Mouse (Mus musculus) lung, postnatal 0 days (tissue): ENCODE results near the gene Ubald1. TPM values are rescaled to one million over a fixed set of nuclear protein-coding genes. Genes with fewer than 3 reads are reported as not detected.

Experiments used
- ATAC-seq: fragments of 200-750 bp; cut with Nextera tagmentation; 2 replicates; pipeline ENCODE4 v1.8.0; 2017; ENCODE audit warnings: moderate library complexity
- DNase-seq: peaks from one replicate; pipeline ENCODE4 v3.0.0-alpha.2; 2016; ENCODE audit warnings: low spot score
- H3K27ac ChIP-seq: fragments of 300-500 bp; sonication (generic); 2 replicates; pipeline ENCODE4 v1.5.1; 2014; ENCODE audit warnings: antibody characterized with exemption, mild to moderate bottlenecking, low read length, mixed read lengths
- H3K27me3 ChIP-seq: fragments of 300-500 bp; sonication (generic); replicated peaks from 2 replicates; pipeline ENCODE4 v1.6.1; 2014; ENCODE audit warnings: low read length, mixed read lengths; ENCODE audit not compliant: insufficient read depth
- H3K36me3 ChIP-seq: fragments of 300-500 bp; sonication (generic); 2 replicates; pipeline ENCODE4 v1.6.1; 2014; ENCODE audit warnings: low read length, mixed read lengths; ENCODE audit not compliant: insufficient read depth
- H3K4me1 ChIP-seq: fragments of 300-500 bp; sonication (generic); 2 replicates; pipeline ENCODE4 v1.6.1; 2014; ENCODE audit warnings: antibody characterized with exemption, low read depth, low read length, mixed read lengths; ENCODE audit not compliant: insufficient read depth
- H3K4me2 ChIP-seq: fragments of 300-500 bp; sonication (generic); replicated peaks from 2 replicates; pipeline ENCODE4 v1.6.1; 2014; ENCODE audit warnings: low read depth, mild to moderate bottlenecking, low read length, moderate library complexity, mixed read lengths
- H3K4me3 ChIP-seq: fragments of 300-500 bp; sonication (generic); 2 replicates; pipeline ENCODE4 v1.5.1; 2014; ENCODE audit warnings: low read depth, low read length
- H3K9ac ChIP-seq: fragments of 300-500 bp; sonication (generic); replicated peaks from 2 replicates; pipeline ENCODE4 v1.6.1; 2014; ENCODE audit warnings: low read depth, mild to moderate bottlenecking
- H3K9me3 ChIP-seq: fragments of 300-500 bp; sonication (generic); 2 replicates; pipeline ENCODE4 v1.6.1; 2016; ENCODE audit warnings: low read length, mixed read lengths
- CTCF ChIP-seq: IDR thresholded peaks from 2 replicates; pipeline ENCODE4 v1.5.1; 2016; ENCODE audit warnings: antibody characterized with exemption, mild to moderate bottlenecking
- EP300 ChIP-seq: IDR thresholded peaks from 2 replicates; pipeline ENCODE4 v1.6.1; 2016; ENCODE audit warnings: antibody characterized with exemption, mild to moderate bottlenecking, control low read depth
- WGBS: fragments of 180-500 bp; shearing (Covaris S2); extraction: QIAGEN DNeasy Blood & Tissue Kit; methylation state at CpG from one replicate; pipeline ENCODE4 v1.1.7; 2014; 5-methylcytosine and 5-hydroxymethylcytosine counted together
- polyA plus RNA-seq: library from polyadenylated mRNA; unstranded; fragments of >200 nt; fragmentation: Nextera tagmentation; extraction: Ambion mirVana; gene quantifications from 2 replicates; pipeline ENCODE4 v1.2.1, GENCODE M21; 2015

Gene Ubald1
- polyA plus RNA-seq, 1 experiment from 2014 or later = 39.5 TPM

DNA sequence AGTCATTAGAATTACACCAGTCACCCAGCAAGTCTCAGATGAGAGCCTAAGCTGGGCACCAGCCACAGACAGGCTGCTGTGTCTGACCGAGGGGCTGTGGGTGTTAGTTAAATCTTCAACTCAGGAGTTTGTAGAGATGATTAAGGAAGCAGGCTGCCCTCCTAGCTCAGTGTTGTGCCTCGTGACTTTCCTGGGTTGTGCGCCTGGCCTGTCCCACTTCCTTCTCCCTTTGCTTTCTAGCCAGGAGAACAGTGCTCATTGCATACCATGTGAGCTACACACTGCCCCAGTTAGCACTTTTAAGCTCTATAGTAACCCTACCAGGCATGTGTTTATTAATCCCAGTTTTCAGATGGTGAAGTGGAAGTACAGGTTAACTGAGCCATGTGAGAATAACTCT is 40.6 kb downstream of the Ubald1 start:
- 0 out of 2 replicates have a peak, but pooled peaks have one; percentile 12 for ATAC-seq
- DNase-seq = no peak
- no peak overlapping the region for H3K4me3 ChIP-seq
- H3K36me3 ChIP-seq = no peaks in the 10 kb centered on the region
- 67% methylated on average over 3 of the region's 3 CpGs for WGBS
- H3K27me3 ChIP-seq = no peaks in the 10 kb centered on the region
- no peak for TF ChIP-seq CTCF
- TF ChIP-seq EP300 = no peak
- no peak overlapping the region for H3K27ac ChIP-seq
- no peak overlapping the region for H3K9ac ChIP-seq
- H3K4me1 ChIP-seq = no peaks in the 10 kb centered on the region; the same call in 1 of the 2 replicates
- no peak overlapping the region for H3K4me2 ChIP-seq
- H3K9me3 ChIP-seq = no peaks in the 10 kb centered on the region

DNA sequence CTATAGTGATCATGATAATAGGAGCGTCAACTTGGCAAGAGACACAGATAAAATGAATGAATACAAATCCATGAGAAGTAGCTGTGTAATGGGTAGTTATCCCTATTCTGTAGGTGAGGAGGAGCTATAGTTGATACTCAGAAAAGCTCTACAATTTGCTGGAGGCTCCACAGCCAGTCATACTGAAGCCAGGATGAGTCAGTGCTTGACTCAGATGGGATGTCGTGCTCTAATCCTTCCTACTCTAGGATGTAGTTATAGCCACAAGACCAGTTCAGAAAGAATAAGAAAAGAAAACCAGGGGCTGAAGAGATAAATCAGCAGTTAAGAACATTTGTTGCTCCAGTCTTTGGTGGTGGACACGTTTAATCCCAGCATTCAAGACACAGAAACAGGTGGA is 42.5 kb downstream of the Ubald1 start:
- DNase-seq = no peak
- ATAC-seq = no peak
- no peak overlapping the region for H3K4me2 ChIP-seq
- H3K4me1 ChIP-seq = no peaks in the 10 kb centered on the region; the same call in 1 of the 2 replicates
- H3K9me3 ChIP-seq = no peaks in the 10 kb centered on the region
- 84% methylated on average over 3 of the region's 3 CpGs for WGBS
- H3K9ac ChIP-seq = no peak overlapping the region
- no peaks in the 10 kb centered on the region for H3K27me3 ChIP-seq
- no peaks in the 10 kb centered on the region for H3K36me3 ChIP-seq
- no peak overlapping the region for H3K27ac ChIP-seq
- H3K4me3 ChIP-seq = no peak overlapping the region
- TF ChIP-seq CTCF = no peak
- TF ChIP-seq EP300 = no peak

DNA sequence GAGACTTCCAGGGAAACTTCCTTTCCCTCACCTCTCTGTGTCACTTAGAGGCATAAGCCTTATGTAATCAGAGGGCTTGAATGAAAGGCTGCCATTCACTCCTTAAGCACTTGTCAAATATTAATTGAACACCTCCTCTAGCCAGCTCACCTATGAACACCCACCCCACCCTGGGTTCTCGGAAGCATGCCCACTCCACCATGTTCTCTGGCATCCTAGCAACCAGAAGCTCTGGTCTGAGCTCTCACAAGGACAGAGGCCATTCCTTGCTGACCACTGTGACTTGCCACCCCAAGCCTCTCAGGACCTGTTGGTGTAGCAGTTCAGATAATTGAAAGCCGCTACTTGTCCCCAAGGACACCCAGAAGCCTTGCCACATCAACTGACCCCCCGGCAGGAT is 44.9 kb downstream of the Ubald1 start, which contains the start of gene 4930562C15Rik:
TSS of gene 4930562C15Rik (plus strand) at position 226 of the 400 bp plus-strand sequence.
- DNase-seq = peak; percentile 63
- no peaks in the 10 kb centered on the region; the same call in 1 of the 2 replicates for H3K4me1 ChIP-seq
- H3K4me2 ChIP-seq = no peak within 1 kb of the TSS
- no peaks in the 10 kb centered on the region for H3K27me3 ChIP-seq
- no peaks in the 10 kb centered on the region for H3K9me3 ChIP-seq
- H3K36me3 ChIP-seq = no peaks in the 10 kb centered on the region
- no peak within 1 kb of the TSS for H3K9ac ChIP-seq
- WGBS = 66% methylated on average over 3 of the region's 3 CpGs
- peak; percentile 74 for ATAC-seq
- H3K27ac ChIP-seq = 0 out of 2 replicates have a peak within 1 kb of the TSS, but pooled peaks have one; percentile 9
- TF ChIP-seq EP300 = no peak
- no peak for TF ChIP-seq CTCF
- no peak within 1 kb of the TSS for H3K4me3 ChIP-seq

DNA sequence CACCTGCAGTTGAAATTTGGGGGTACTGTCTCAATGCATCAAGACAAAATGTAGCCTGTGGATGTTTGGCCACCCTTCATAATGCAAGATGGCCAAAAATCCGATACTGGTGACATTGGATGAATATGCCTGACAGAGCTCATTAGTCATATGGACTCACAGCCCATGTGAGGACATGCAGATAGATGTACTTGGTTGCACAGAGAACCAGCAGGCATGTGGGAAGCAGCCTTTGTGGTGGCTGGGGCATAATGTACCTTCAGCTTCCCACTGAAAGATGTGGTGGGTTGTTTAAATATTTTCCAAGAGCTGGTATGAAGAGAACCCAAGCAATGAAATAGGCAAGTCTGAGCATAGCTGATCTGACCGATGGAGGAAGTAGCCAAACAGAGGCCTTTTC is 46.3 kb downstream of the Ubald1 start:
- peak; percentile 40; the same call in 1 of the 2 replicates for ATAC-seq
- no peak overlapping the region for H3K4me2 ChIP-seq
- no peak overlapping the region for H3K4me3 ChIP-seq
- H3K9me3 ChIP-seq = no peaks in the 10 kb centered on the region
- no peaks in the 10 kb centered on the region for H3K36me3 ChIP-seq
- 68% methylated on average over 2 of the region's 2 CpGs for WGBS
- H3K9ac ChIP-seq = no peak overlapping the region
- DNase-seq = no peak
- no peaks in the 10 kb centered on the region for H3K4me1 ChIP-seq
- no peaks in the 10 kb centered on the region for H3K27me3 ChIP-seq
- TF ChIP-seq EP300 (no peak), CTCF (no peak)
- no peak overlapping the region for H3K27ac ChIP-seq

DNA sequence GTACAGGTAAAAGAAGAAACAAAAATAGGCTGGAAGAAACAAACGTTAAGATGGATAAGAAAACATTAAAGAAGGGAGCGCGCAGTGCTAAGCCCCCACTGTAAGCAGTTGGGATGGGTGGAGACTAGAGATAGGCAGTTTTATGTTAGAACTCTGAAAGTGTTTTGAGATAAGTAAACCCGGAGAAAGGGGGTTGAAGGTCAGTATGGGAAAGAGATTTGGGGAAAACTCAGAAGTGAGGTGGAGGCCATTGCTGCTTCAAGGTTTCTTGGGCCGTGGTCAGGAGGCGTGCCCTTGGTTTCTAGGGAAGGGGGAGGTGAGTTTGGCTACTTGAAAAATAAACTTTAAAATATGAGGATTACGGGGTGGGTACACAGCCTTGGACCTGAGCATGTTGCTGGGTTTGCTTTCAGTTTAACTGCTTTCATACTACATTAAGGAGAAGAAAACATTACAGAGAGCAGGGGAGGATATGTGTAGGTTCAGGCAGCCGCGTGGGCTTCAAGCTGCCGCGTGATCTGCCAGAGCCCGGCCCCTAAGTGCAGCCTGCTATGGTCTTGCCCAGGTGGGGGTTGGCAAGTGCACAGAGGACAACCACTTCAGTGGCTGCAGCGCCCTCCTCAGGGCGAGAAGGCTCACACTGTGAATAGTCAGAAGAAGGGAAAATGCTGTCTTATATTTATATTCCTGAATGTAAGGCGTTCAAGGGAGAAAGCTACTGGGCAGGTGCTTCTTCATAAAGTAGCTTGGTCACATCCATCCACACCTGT is 48.3 kb downstream of the Ubald1 start:
- DNase-seq (peak; percentile 34), ATAC-seq (peak; percentile 51)
- Histone ChIP-seq H3K27me3 (no peaks in the 10 kb centered on the region), H3K4me3 (no peak overlapping the region), H3K4me2 (no peak overlapping the region), H3K4me1 (no peaks in the 10 kb centered on the region), H3K9ac (no peak overlapping the region), H3K27ac (no peak overlapping the region), H3K9me3 (no peaks in the 10 kb centered on the region), H3K36me3 (no peaks in the 10 kb centered on the region)
- TF ChIP-seq EP300 (no peak), CTCF (peak; percentile 54)
- 53% methylated on average over 15 of the region's 15 CpGs for WGBS

DNA sequence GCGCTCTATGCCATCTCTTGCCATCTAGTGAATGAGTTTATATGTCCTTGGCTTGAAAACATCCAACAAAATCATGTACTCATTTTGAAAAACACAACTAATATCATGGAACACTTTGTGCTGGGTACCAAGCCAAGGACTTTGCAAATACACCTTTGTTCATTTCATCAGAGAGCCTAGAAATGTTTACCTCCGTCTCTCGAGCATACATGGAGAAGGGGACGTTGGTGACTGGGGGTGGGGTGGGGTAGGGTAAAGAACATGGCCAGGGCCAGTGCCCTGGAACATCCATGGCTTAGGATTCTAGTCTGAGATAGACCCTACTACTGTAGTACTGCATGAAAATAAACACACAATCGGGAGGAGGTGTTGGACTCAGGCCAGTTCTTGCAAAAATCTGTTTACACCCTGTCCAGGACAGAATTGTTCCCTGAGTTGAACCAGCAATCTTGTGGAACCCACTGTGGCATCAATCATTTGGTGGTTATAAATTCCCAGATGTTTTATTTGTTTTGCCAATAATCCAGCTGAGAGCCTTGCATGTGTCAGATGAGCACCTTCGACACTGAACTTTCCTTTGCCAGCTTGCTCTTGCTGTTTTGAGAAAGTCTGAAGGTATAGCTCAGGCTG is 50.7 kb downstream of the Ubald1 start:
- Histone ChIP-seq H3K4me1 (no peaks in the 10 kb centered on the region), H3K4me2 (no peak overlapping the region), H3K27ac (no peak overlapping the region), H3K9ac (no peak overlapping the region), H3K27me3 (no peaks in the 10 kb centered on the region), H3K36me3 (no peaks in the 10 kb centered on the region), H3K4me3 (no peak overlapping the region), H3K9me3 (no peaks in the 10 kb centered on the region)
- ATAC-seq (peak; percentile 60), DNase-seq (peak; percentile 49)
- WGBS = 41% methylated on average over 6 of the region's 6 CpGs
- TF ChIP-seq CTCF (no peak), EP300 (peak; percentile 53)
